Mouse (Mus musculus) midbrain, embryonic 10.5 days (tissue): ENCODE measurements around the gene Pla2g12b. TPM values are rescaled to one million over a fixed set of nuclear protein-coding genes. Genes with fewer than 3 reads are reported as not detected.

ENCODE experiments used
- DNase-seq: peaks from one replicate; pipeline ENCODE4 v3.0.0-alpha.2; 2017; ENCODE audit warnings: low spot score
- H3K27ac ChIP-seq: fragments of 300-500 bp; sonication (generic); replicated peaks from 2 replicates; pipeline ENCODE4 v1.5.1; 2016; ENCODE audit warnings: mild to moderate bottlenecking
- H3K27me3 ChIP-seq: fragments of 300-500 bp; sonication (generic); 2 replicates; pipeline ENCODE4 v1.6.1; 2016; ENCODE audit warnings: low read depth, mild to moderate bottlenecking; ENCODE audit not compliant: poor library complexity, severe bottlenecking
- H3K36me3 ChIP-seq: fragments of 300-500 bp; sonication (generic); 2 replicates; pipeline ENCODE4 v1.6.1; 2016; ENCODE audit warnings: mild to moderate bottlenecking, moderate library complexity
- H3K4me1 ChIP-seq: fragments of 300-500 bp; sonication (generic); 2 replicates; pipeline ENCODE4 v1.6.1; 2016
- H3K4me3 ChIP-seq: fragments of 300-500 bp; sonication (generic); 2 replicates; pipeline ENCODE4 v1.5.1; 2016; ENCODE audit warnings: mild to moderate bottlenecking, moderate library complexity
- H3K9me3 ChIP-seq: fragments of 300-500 bp; sonication (generic); replicated peaks from 2 replicates; pipeline ENCODE4 v1.6.1; 2016; ENCODE audit warnings: mild to moderate bottlenecking
- WGBS: fragments of 180-500 bp; shearing (Covaris S2); methylation state at CpG from one replicate; pipeline ENCODE4 v1.1.7; 2016; 5-methylcytosine and 5-hydroxymethylcytosine counted together
- polyA plus RNA-seq: library from polyadenylated mRNA; unstranded; fragments of >200 nt; fragmentation: Nextera tagmentation; extraction: Ambion mirVana; gene quantifications from 2 replicates; pipeline ENCODE4 v1.2.1, GENCODE M21; 2016

Gene Pla2g12b
- polyA plus RNA-seq, 1 experiment from 2014 or later, result not detected

GRCm38 (mm10) chr10:59424453-59424852 lies 21.0 kb downstream of the Pla2g12b start:
- Histone ChIP-seq H3K4me3 (no peak overlapping the region), H3K9me3 (no peaks in the 10 kb centered on the region), H3K36me3 (no peaks in the 10 kb centered on the region), H3K27me3 (no peaks in the 10 kb centered on the region), H3K4me1 (no peaks in the 10 kb centered on the region), H3K27ac (no peak overlapping the region)
- WGBS, result 86% methylated on average over 3 of the region's 3 CpGs
- no peak for DNase-seq

- H3K27me3 ChIP-seq, result no peaks in the 10 kb centered on the region
- DNase-seq, result no peak
- 0 out of 2 replicates have a peak, but pooled peaks cover under 1% of the 10 kb centered on the region for H3K4me1 ChIP-seq
- 92% methylated on average over 7 of the region's 7 CpGs for WGBS
- H3K27ac ChIP-seq, result no peak overlapping the region
- no peaks in the 10 kb centered on the region for H3K36me3 ChIP-seq
- no peaks in the 10 kb centered on the region for H3K9me3 ChIP-seq
- no peak overlapping the region for H3K4me3 ChIP-seq
Measured at GRCm38 (mm10) chr10:59425369-59425768, 21.9 kb downstream of the Pla2g12b start.

- WGBS, result 77% methylated on average over 4 of the region's 4 CpGs
- no peak for DNase-seq
- Histone ChIP-seq H3K36me3 (no peaks in the 10 kb centered on the region), H3K4me3 (no peak overlapping the region), H3K4me1 (peaks cover 7% of the 10 kb centered on the region), H3K27ac (no peak overlapping the region), H3K9me3 (no peaks in the 10 kb centered on the region), H3K27me3 (no peaks in the 10 kb centered on the region)
Measured at GRCm38 (mm10) chr10:59426371-59426770, 22.9 kb downstream of the Pla2g12b start.

GRCm38 (mm10) chr10:59429448-59430135 lies 26.1 kb downstream of the Pla2g12b start:
- H3K4me1 ChIP-seq, result peaks cover 7% of the 10 kb centered on the region
- no peak overlapping the region for H3K27ac ChIP-seq
- H3K4me3 ChIP-seq, result no peak overlapping the region
- 92% methylated on average over 16 of the region's 16 CpGs for WGBS
- no peak for DNase-seq
- H3K36me3 ChIP-seq, result no peaks in the 10 kb centered on the region
- H3K9me3 ChIP-seq, result no peaks in the 10 kb centered on the region
- no peaks in the 10 kb centered on the region for H3K27me3 ChIP-seq

GRCm38 (mm10) chr10:59430701-59431218 lies 27.3 kb downstream of the Pla2g12b start:
- WGBS, result 82% methylated on average over 6 of the region's 6 CpGs
- no peak overlapping the region for H3K4me3 ChIP-seq
- no peaks in the 10 kb centered on the region for H3K36me3 ChIP-seq
- H3K27ac ChIP-seq, result no peak overlapping the region
- no peaks in the 10 kb centered on the region for H3K9me3 ChIP-seq
- H3K27me3 ChIP-seq, result no peaks in the 10 kb centered on the region
- DNase-seq, result no peak
- H3K4me1 ChIP-seq, result peaks cover 7% of the 10 kb centered on the region

- H3K4me3 ChIP-seq, result no peak overlapping the region
- no peaks in the 10 kb centered on the region for H3K9me3 ChIP-seq
- peaks cover 3% of the 10 kb centered on the region for H3K4me1 ChIP-seq
- no peak for DNase-seq
- no peaks in the 10 kb centered on the region for H3K27me3 ChIP-seq
- WGBS, result 98% methylated on average over 18 of the region's 18 CpGs
- H3K27ac ChIP-seq, result no peak overlapping the region
- no peaks in the 10 kb centered on the region for H3K36me3 ChIP-seq
Measured at GRCm38 (mm10) chr10:59435746-59436145, 32.3 kb downstream of the Pla2g12b start.

- Histone ChIP-seq H3K9me3 (no peaks in the 10 kb centered on the region), H3K27me3 (no peaks in the 10 kb centered on the region), H3K4me3 (no peak overlapping the region), H3K27ac (no peak overlapping the region), H3K36me3 (no peaks in the 10 kb centered on the region), H3K4me1 (no peaks in the 10 kb centered on the region)
- WGBS, result 93% methylated on average over 12 of the region's 12 CpGs
- no peak for DNase-seq
Measured at GRCm38 (mm10) chr10:59438651-59439050, 35.2 kb downstream of the Pla2g12b start.

GRCm38 (mm10) chr10:59439508-59439931 lies 36.1 kb downstream of the Pla2g12b start:
- no peak for DNase-seq
- Histone ChIP-seq H3K9me3 (no peaks in the 10 kb centered on the region), H3K27me3 (no peaks in the 10 kb centered on the region), H3K4me3 (no peak overlapping the region), H3K36me3 (no peaks in the 10 kb centered on the region), H3K27ac (no peak overlapping the region), H3K4me1 (peaks cover 3% of the 10 kb centered on the region)
- 78% methylated on average over 5 of the region's 5 CpGs for WGBS

GRCm38 (mm10) chr10:59440177-59440576 lies 36.7 kb downstream of the Pla2g12b start:
- no peak for DNase-seq
- H3K4me3 ChIP-seq, result no peak overlapping the region
- 64% methylated on average over 6 of the region's 6 CpGs for WGBS

GRCm38 (mm10) chr10:59441735-59442134 lies 38.3 kb downstream of the Pla2g12b start, which contains the start of gene Oit3:
Gene Oit3 (minus strand): TSS chr10:59441778.
- WGBS, result 92% methylated on average over 11 of the region's 11 CpGs
- Histone ChIP-seq H3K9me3 (no peaks in the 10 kb centered on the region), H3K4me3 (no peak within 1 kb of the TSS), H3K27ac (no peak within 1 kb of the TSS), H3K4me1 (peaks cover 8% of the 10 kb centered on the region), H3K36me3 (no peaks in the 10 kb centered on the region), H3K27me3 (no peaks in the 10 kb centered on the region)
- DNase-seq, result no peak

More at GRCm38 (mm10) chr10:59440177-59440576, 36.7 kb downstream of the Pla2g12b start:
- Histone ChIP-seq H3K27ac (no peak overlapping the region), H3K4me1 (peaks cover 8% of the 10 kb centered on the region), H3K27me3 (no peaks in the 10 kb centered on the region), H3K36me3 (no peaks in the 10 kb centered on the region), H3K9me3 (no peaks in the 10 kb centered on the region)

GRCm38 (mm10) chr10:59443212-59443611 lies 39.8 kb downstream of the Pla2g12b start:
- Histone ChIP-seq H3K36me3 (no peaks in the 10 kb centered on the region), H3K4me1 (peaks cover 8% of the 10 kb centered on the region), H3K4me3 (no peak overlapping the region), H3K27me3 (no peaks in the 10 kb centered on the region), H3K27ac (no peak overlapping the region), H3K9me3 (no peaks in the 10 kb centered on the region)
- no peak for DNase-seq
- 73% methylated on average over 7 of the region's 7 CpGs for WGBS

- H3K27ac ChIP-seq, result no peak overlapping the region
- no peaks in the 10 kb centered on the region for H3K27me3 ChIP-seq
- H3K36me3 ChIP-seq, result no peaks in the 10 kb centered on the region
- no peak overlapping the region for H3K4me3 ChIP-seq
- DNase-seq, result no peak
- H3K4me1 ChIP-seq, result peaks cover 8% of the 10 kb centered on the region
- no peaks in the 10 kb centered on the region for H3K9me3 ChIP-seq
- 90% methylated on average over 3 of the region's 3 CpGs for WGBS
Measured at GRCm38 (mm10) chr10:59444106-59444505, 40.6 kb downstream of the Pla2g12b start.

GRCm38 (mm10) chr10:59444635-59445034 lies 41.2 kb downstream of the Pla2g12b start:
- Histone ChIP-seq H3K4me3 (no peak overlapping the region), H3K36me3 (no peaks in the 10 kb centered on the region), H3K27ac (no peak overlapping the region), H3K27me3 (no peaks in the 10 kb centered on the region), H3K4me1 (peaks cover 8% of the 10 kb centered on the region), H3K9me3 (no peaks in the 10 kb centered on the region)
- DNase-seq, result no peak
- 68% methylated on average over 8 of the region's 8 CpGs for WGBS
